Mouse (Mus musculus) fat pad, adult 2 months (tissue): Measurements from ENCODE around the gene Gm28553.
"Not testable (repeated sequence)": the region's sequence is repeated elsewhere in the genome, so short reads cannot be mapped to it uniquely, and the experiment has no call there.

Experiments
- DNase-seq: peaks from one replicate; pipeline ENCODE4 v3.0.0-alpha.2; 2011; ENCODE audit warnings: low read depth, low spot score; ENCODE audit errors: extremely low read depth

Gm28553 gene

DNA sequence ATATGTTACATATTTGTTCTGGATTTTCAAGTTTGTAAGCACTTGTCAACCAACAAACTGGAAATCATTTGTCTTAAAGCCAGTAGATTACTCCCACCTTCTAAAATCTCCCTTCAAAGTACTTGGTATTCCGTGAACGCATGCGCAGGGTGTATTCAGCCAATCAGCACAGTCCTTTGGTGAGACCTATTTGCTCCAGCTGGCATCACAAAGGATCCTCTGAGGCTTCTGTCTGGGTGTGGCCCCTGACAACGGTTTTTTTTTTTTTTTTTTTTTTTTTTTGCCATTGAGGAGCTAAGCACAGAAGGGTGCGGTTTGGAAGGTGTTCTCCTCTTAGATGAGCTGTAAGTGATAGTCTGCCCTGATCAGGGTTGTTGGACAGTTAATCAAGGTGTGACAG is at the start of gene Gm28553:
Gene Gm28553 (plus strand): TSS at position 301 of the 400 bp plus-strand sequence.
- not testable (repeated sequence) for DNase-seq
